Mouse (Mus musculus): ENCODE results near the gene Dda1.

- TF ChIP-seq CTCF (IDR thresholded peaks at IDR 0.05; ENCODE audit: low read depth), result no peak
- no peak for TF ChIP-seq EP300 (IDR thresholded peaks at IDR 0.05; ENCODE audit: low read depth)
Measured at GRCm38 (mm10) chr8:71461152-71461840, 7.7 kb upstream of the Dda1 start.

All from heart, postnatal 0 days (tissue).